Mouse (Mus musculus) ES-E14 (cell line): ENCODE measurements around the gene Rragc.

Experiments
- CHD2 ChIP-seq: IDR thresholded peaks from 2 replicates; pipeline ENCODE4 v1.6.1; 2014; ENCODE audit warnings: mild to moderate bottlenecking, low read depth, low read length, inconsistent platforms
- HCFC1 ChIP-seq: IDR thresholded peaks from 2 replicates; pipeline ENCODE4 v1.6.1; 2012; ENCODE audit warnings: low read length, inconsistent platforms, borderline replicate concordance; ENCODE audit not compliant: insufficient read depth
- MAFK ChIP-seq: IDR thresholded peaks from 2 replicates; pipeline ENCODE4 v1.6.1; 2014; ENCODE audit warnings: mild to moderate bottlenecking, low read depth, low read length, inconsistent platforms; ENCODE audit not compliant: insufficient read depth
- ZC3H11A ChIP-seq: IDR thresholded peaks from 2 replicates; pipeline ENCODE4 v1.6.1; 2012; ENCODE audit warnings: low read depth, mild to moderate bottlenecking, inconsistent platforms, low read length, borderline replicate concordance
- ZNF384 ChIP-seq: IDR thresholded peaks from 2 replicates; pipeline ENCODE4 v1.6.1; 2012; ENCODE audit warnings: low read depth, low read length, inconsistent platforms

DNA sequence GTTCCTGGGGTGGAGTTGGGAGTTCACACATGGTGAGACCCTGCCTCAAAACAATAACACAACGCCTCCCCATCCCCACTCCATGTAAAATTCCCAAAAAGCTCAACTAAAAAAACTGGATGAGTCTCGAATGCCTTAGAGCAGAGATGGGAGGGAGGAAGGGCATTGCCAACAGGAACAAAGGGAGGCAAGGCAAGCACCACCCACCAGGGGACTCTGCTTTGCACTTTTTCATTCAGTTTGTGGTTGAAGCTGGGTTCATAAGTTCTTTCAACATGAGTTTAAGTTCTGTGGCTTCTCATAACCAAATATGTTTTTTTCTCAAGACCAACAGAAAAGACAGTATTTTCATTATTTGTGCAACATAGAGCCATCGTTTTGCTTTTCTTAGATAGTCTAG is 13.8 kb upstream of the Rragc start:
- TF ChIP-seq CHD2 (no peak), HCFC1 (no peak), ZNF384 (no peak), MAFK (no peak), ZC3H11A (no peak)
